Mouse (Mus musculus): ENCODE data around the gene Acss2.
"Not testable (repeated sequence)": the region's sequence is repeated elsewhere in the genome, so short reads cannot be mapped to it uniquely, and the experiment has no call there.

The Acss2 gene

GRCm38 (mm10) chr2:155590876-155591275, 73.1 kb downstream of the Acss2 start:
- DNase-seq = peak; percentile 55

- DNase-seq = peak; percentile 49
Measured at GRCm38 (mm10) chr2:155591676-155592075, 73.9 kb downstream of the Acss2 start.

DNA sequence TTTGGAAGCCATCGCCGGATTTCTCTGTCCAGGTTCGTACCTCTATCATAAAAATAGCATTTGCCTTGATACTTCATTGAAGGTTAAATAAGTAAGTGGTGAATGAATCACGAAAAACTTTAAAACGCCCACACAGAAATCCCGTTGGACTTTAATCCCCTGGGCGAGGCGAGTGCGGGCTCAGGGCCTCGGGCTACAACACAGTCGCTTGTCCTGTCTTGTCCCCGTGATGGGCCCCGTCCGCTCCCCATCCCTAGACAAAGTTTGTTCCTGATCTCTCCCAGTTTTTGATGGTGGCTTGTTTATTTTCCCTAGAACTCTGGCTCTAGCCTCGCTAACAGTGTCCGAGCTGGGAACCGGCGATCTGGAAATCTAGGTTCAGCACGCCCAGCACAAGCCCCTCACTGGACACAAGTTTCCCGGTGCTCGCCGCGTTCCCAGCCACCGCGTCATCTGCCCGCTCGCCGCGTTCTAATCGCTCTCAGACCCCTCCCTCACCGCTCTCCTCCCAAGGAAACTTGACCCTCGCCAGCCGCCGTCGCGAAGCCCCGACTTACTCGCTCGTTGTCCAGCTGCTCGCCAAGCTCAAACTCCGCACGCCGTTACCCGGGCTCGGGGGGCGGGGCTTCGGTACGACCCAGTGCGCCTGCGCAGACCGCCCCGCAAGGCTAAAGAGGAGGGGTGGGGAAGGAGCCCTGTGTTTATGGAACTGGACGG, 74.5 kb downstream of the Acss2 start, which contains the start of gene Gss:
Gene Gss, minus strand, starts transcription at position 674 of the 717 bp plus-strand sequence.
- DNase-seq = peak; percentile 99

DNA sequence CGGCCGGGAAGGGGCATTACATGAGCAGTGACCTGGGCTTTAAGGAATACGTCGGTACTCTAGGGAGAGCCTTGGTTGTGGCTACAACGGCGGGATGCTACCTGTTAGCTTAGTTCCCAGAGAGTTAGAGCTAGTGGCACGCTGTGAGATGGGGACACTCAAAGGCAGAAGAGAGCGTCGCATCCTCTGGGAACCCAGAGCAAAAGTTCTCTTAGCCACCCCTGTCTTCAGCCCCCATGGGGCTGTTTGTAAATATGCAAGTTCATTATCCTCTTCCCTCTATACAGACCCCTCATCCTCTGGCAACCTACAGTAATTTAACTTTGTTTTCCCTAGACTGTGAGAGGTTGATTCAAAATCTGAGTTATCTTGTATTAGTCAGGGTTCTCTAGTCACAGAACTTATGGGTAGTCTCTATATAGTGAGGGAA, 75.1 kb downstream of the Acss2 start:
- no peak for DNase-seq

GRCm38 (mm10) chr2:155595516-155595915, 77.8 kb downstream of the Acss2 start:
- no peak for DNase-seq

DNA sequence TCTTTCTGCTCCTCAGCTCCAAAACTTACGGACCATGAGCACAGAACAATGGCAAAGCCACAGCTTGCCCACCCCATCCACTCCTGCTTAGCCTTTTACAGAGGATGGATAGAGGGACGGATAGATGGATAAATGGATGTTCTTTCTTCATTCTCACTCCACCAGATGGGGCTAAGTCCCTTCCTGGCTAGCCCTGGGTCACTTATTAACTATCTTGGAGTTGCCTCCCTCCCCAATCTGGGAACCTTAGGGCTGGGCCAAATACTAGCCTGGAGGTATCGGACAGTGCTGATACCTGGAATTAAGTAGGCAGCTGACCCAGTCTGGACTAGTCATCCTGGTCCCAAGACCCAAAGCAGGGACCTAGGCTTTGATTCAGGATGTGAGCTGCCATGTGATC, 86.0 kb downstream of the Acss2 start:
- DNase-seq = peak; percentile 57

DNA sequence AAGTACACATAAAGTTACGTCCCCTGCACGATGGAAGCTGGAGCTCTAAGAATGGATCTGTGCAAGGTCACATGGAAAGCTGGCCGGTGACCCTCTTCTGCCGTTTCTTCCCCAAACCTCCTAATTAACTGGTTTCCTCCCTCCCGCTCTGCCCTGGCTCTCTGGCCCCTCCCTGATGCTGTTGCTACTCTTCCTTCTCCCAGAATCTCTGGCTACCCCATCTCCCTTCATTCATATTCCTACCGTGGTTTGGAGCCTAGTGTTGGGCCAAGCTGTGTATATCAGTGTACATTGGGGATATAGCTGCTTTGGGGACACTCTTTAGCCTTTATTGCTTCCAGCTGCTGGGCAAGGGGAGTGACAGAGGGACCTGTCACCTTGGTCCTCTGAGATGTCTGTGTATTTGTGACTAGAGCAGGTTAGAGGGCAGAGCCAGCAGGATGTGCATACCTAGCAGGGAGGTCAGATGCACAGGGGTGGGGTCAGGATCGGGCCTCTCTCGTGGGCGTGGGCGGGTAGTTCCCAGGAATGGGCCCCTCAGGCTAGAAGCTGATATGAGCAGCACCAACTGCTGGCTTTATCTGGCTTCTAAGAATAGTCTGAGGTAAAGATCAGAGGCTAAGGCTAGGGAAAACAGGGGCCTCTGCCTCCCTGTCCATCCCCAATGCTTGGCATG, 87.0 kb downstream of the Acss2 start:
- DNase-seq = peak; percentile 95

DNA sequence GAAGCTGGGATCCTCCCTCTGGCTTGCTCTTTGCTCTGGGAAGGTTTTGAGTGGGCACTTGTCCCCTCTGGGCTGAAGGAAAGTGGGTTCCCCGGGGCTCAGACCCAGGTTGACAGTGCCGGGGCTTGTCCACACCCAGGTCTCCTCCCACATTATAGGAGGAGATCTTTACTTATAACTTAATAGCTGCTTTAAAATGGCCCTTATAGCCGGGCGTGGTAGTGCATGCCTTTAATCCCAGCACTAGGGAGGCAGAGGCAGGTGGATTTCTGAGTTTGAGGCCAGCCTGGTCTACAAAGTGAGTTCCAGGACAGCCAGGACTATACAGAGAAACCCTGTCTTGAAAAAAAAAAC, 87.5 kb downstream of the Acss2 start:
- not testable (repeated sequence) for DNase-seq

DNA sequence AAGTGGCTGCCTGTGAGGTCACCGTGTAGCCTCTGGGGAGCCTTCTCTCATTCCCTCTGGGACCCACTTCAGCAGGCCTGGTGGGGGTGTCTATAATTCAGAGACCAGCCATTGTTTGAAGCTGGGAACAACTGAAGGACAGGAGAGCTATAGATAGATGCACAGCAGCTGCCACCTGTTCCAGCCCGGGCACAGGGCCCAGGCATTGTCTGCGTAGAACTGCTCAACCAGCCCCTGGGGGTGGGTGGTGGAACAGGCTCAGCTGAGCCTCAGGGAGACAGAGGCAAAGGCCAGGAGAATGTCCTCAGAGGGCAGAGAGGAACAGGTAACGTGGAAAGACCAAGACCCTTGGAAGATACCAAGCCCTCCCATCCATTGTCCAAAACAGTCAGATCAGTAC, 88.6 kb downstream of the Acss2 start:
- no peak for DNase-seq

DNA sequence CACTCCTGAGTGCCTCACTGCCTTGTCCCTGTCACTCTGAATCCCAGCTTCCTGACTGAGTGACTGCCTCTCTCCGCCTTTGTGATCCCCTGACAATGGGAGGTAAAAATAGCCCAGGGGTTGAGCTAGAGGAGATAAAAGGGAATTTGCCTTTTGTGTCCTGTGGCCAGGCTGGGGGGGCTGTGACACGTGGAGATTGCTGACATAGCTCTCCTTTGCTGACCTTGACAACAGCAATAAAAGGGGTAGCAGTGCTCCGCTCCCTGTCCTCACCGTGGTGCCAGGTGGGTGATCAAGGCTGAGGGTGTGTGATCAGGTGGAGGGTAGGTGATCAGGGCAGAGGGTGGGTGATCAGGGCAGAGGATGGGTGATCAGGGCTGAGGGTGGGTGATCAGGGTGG, 93.2 kb downstream of the Acss2 start, which contains the start of gene Myh7b:
Gene Myh7b, plus strand, starts transcription at position 235 of the 400 bp plus-strand sequence.
- DNase-seq = no peak

DNA sequence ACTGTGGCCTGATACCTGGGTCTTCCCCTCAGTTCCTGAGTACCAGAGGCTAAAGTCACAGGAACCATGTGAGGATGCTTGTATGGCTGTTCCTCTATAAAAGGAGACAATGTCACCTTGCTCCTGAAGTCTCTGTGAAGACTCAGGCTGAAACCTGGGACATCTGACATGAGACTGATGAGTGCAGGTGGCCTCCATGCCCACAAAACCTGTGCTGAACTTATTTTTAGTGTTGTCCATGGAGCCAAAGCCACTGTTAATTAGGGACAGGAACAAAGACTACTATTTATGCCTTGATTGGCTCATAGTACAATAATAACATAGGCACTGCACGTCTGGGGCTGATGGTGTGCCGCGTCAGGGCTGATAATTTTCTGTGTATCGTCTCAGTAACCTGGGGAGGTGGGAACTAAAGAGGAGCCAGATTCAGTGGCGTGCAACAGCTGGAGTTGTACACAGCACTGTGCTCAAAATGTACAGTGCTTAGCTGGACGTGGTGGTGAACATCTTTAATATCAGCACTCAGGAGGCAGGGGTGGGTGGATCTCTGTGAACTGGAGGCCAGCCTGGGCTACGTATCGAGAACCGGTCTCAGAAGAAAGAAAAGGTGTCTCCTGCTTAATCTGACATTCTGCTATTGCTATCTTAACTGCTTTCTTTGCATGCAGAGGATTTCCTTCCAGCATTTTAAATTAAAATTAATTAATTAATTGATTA, 94.2 kb downstream of the Acss2 start:
- DNase-seq = no peak

DNA sequence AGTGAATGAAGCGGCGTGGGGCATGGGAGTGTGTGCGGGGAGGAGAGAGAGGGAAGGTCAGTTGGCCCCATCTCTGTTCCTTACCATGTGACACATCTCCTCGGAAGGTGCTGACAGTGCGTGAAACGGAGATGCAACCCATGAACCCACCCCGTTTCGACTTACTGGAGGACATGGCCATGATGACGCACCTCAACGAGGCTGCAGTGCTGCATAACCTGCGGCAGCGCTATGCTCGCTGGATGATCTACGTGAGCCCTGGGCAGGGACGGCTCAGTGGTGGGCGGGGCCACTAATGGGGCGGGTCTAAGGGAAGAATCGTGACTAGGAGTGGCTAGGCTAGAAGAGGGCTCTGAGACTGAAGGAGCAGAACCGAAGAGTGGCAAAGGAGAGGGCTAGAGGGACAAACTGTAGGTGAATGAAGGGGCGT, 95.6 kb downstream of the Acss2 start:
- peak; percentile 99 for DNase-seq

GRCm38 (mm10) chr2:155613953-155614352, 96.2 kb downstream of the Acss2 start:
- peak; percentile 82 for DNase-seq

DNA sequence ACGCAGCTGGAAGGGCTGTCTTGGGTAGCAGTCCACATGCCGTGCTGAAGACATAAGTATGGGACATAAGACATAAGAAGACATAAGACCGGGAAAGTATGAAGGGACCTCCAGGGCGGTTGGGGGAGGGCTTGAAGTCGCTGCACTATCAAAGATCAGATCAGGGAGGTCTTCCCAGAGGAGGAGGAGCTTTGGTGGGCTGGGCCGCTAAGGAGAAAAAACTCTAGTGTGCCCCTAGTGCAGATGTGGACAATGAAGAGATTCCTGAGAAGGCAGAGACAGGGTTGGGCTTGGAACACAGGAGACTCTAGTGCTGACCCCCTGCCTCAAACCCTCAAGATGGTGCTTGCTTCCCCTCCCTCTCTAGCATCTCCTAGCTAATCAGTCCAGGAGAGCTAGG, 99.2 kb downstream of the Acss2 start:
- DNase-seq = peak; percentile 70

- DNase-seq = peak; percentile 95
Measured at GRCm38 (mm10) chr2:155619817-155620216, 102.1 kb downstream of the Acss2 start.

GRCm38 (mm10) chr2:155622606-155623005, 104.9 kb downstream of the Acss2 start:
- DNase-seq = peak; percentile 50

GRCm38 (mm10) chr2:155623996-155624395, 106.2 kb downstream of the Acss2 start:
- DNase-seq = no peak

DNA sequence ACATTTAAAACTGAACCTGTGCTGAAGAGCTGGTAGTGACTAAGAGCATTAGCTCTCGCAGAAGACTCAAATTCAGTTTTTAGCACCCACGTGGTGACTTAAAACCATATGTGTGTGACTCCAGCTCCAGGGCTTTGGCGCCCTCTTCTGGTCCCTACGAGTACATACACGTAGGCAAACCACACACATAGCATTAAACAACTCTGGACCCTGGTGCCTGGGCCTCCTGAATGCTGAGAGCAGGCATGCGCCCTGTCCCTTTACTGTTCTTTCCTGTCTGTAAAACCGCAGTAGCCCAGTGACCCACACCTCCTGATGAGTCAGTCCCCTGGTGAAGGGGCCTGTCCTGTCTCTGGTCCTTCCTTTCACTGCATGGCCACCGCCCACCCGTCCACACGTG, 107.0 kb downstream of the Acss2 start:
- DNase-seq = peak; percentile 59

GRCm38 (mm10) chr2:155626277-155626676, 108.5 kb downstream of the Acss2 start:
- DNase-seq = no peak

DNA sequence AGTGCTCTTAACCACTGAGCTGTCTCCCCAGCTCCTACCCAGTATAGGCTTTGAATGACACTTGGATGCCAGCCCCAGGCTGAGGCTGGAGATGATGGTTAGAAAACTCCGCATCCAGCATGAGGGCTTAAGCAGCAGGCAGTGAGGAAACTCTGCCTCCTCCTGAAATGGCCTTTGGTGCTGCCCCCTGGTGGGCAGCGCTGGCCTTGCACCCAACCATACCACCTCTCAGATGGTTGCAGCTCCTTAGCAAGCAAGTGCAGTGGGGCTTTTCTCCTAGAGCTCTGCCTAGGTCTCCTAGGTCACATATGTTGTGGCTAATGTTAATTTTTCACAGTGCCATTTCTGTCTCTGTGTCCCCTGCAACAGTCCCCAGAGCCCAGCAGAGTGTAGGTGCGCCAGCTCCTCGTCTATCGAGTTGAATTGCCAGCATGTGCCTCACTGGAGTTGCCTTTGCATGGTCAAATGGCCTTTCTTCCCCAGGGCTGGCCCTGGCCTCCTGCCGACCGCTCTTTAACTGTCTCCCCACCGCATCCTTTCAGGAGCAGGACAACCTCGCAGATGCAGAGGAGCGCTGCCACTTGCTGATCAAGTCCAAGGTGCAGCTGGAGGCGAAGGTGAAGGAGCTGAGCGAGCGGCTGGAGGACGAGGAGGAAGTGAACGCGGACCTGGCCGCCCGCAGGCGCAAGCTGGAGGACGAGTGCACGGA, 109.4 kb downstream of the Acss2 start:
- DNase-seq = peak; percentile 80

DNA sequence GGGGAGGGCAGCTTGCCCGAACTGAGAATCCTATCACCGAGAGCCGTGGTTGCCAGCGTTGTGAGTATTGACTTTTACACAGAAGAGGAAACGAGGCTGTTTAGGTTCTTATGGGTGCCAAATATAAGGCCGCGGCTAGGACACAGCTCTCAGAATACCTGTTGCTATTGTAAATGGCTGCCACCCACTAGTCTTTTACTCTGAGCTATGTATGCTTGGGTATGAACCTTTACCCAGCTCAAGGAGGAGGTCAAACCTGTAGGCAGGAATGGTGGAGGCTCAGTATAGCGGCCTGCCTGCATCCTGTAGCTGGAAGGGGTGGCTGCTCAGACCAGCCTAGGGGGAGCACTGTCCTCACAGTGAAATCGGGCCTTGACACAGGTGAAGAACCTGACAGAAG, 110.4 kb downstream of the Acss2 start:
- DNase-seq = no peak

GRCm38 (mm10) chr2:155628519-155628918, 110.8 kb downstream of the Acss2 start:
- no peak for DNase-seq

DNA sequence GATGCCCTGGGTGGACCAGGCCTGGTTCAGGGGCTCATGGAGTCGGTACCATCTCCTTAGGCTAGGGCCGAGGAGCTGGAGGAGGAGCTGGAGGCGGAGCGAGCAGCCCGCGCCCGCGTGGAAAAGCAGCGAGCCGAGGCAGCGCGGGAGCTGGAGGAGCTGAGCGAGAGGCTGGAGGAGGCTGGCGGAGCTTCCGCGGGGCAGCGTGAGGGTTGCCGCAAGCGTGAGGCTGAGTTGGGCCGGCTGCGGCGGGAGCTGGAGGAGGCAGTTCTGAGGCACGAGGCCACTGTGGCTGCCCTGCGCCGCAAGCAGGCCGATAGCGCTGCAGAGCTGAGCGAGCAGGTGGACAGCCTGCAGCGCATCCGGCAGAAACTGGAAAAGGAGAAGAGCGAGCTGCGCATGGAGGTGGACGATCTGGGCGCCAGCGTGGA, 111.5 kb downstream of the Acss2 start:
- DNase-seq = no peak
